Mouse (Mus musculus): ENCODE measurements around the gene Aunip.

Aunip gene

GRCm38 (mm10) chr4:134510845-134511411 is at the start of gene Aunip:
Aunip (plus strand) TSS chr4:134510999.
- peak; percentile 96 for DNase-seq (ENCODE audit: low spot score)

- no peak for DNase-seq (ENCODE audit: low spot score)
Observed at GRCm38 (mm10) chr4:134461252-134461651, 49.5 kb upstream of the Aunip start.

- peak; percentile 57 for DNase-seq (ENCODE audit: low spot score)
Observed at GRCm38 (mm10) chr4:134465789-134466188, 45.0 kb upstream of the Aunip start.

- no peak for DNase-seq (ENCODE audit: low spot score)
Observed at GRCm38 (mm10) chr4:134466381-134467262, 44.2 kb upstream of the Aunip start.

GRCm38 (mm10) chr4:134467435-134468214 is 43.2 kb upstream of the Aunip start:
- peak; percentile 63 for DNase-seq (ENCODE audit: low spot score)

- peak; percentile 95 for DNase-seq (ENCODE audit: low spot score)
Observed at GRCm38 (mm10) chr4:134468215-134468575, 42.6 kb upstream of the Aunip start, which contains the start of gene Stmn1. Stmn1 (plus strand) TSS chr4:134468320.

GRCm38 (mm10) chr4:134468578-134469266 is 42.1 kb upstream of the Aunip start:
- DNase-seq (ENCODE audit: low spot score), result peak; percentile 97

GRCm38 (mm10) chr4:134469341-134469796 is 41.4 kb upstream of the Aunip start:
- peak; percentile 58 for DNase-seq (ENCODE audit: low spot score)

- no peak for DNase-seq (ENCODE audit: low spot score)
Observed at GRCm38 (mm10) chr4:134469985-134470384, 40.8 kb upstream of the Aunip start.

- peak; percentile 53 for DNase-seq (ENCODE audit: low spot score)
Observed at GRCm38 (mm10) chr4:134471469-134471868, 39.3 kb upstream of the Aunip start.

GRCm38 (mm10) chr4:134473764-134474163 is 37.0 kb upstream of the Aunip start:
- no peak for DNase-seq (ENCODE audit: low spot score)

- no peak for DNase-seq (ENCODE audit: low spot score)
Observed at GRCm38 (mm10) chr4:134474240-134474639, 36.6 kb upstream of the Aunip start.

GRCm38 (mm10) chr4:134476899-134477298 is 33.9 kb upstream of the Aunip start:
- no peak for DNase-seq (ENCODE audit: low spot score)

GRCm38 (mm10) chr4:134478031-134478430 is 32.8 kb upstream of the Aunip start:
- peak; percentile 91 for DNase-seq (ENCODE audit: low spot score)

GRCm38 (mm10) chr4:134479839-134480238 is 31.0 kb upstream of the Aunip start:
- no peak for DNase-seq (ENCODE audit: low spot score)

- peak; percentile 86 for DNase-seq (ENCODE audit: low spot score)
Observed at GRCm38 (mm10) chr4:134480864-134481263, 29.9 kb upstream of the Aunip start.

GRCm38 (mm10) chr4:134481270-134481669 is 29.5 kb upstream of the Aunip start:
- DNase-seq (ENCODE audit: low spot score), result no peak

GRCm38 (mm10) chr4:134482442-134482841 is 28.4 kb upstream of the Aunip start:
- no peak for DNase-seq (ENCODE audit: low spot score)

- no peak for DNase-seq (ENCODE audit: low spot score)
Observed at GRCm38 (mm10) chr4:134483078-134483688, 27.6 kb upstream of the Aunip start.

GRCm38 (mm10) chr4:134483696-134484095 is 27.1 kb upstream of the Aunip start:
- no peak for DNase-seq (ENCODE audit: low spot score)

GRCm38 (mm10) chr4:134484231-134484630 is 26.6 kb upstream of the Aunip start:
- DNase-seq (ENCODE audit: low spot score), result no peak
